Mouse (Mus musculus): ENCODE measurements around the gene Noc3l. TPM values are rescaled to one million over a fixed set of nuclear protein-coding genes. Genes with fewer than 3 reads are reported as not detected.

The Noc3l gene
- 5.8 TPM for polyA plus RNA-seq (2014; fragmentation: Illumina TruSeq; extraction: RNeasy Lipid Tissue Mini Kit (QIAGEN cat#74804); ENCODE audit: low read depth, low replicate concordance)

GRCm38 (mm10) chr19:38818766-38819426 is at the start of gene Noc3l:
Noc3l (minus strand) TSS chr19:38819237.

GRCm38 (mm10) chr19:38836438-38837170 is 17.6 kb upstream of the Noc3l start, which contains the start of gene Tbc1d12:
Tbc1d12 (plus strand) TSS chr19:38836579.

Other genes with a start within 250 kb of the Noc3l start
- gene Tbc1d12, start 17.3 kb upstream of the Noc3l start, polyA plus RNA-seq (2014; fragmentation: Illumina TruSeq; extraction: RNeasy Lipid Tissue Mini Kit (QIAGEN cat#74804); ENCODE audit: low read depth, low replicate concordance), result 11.8 TPM
- 2.1 TPM for gene Hells, start 111.7 kb upstream of the Noc3l start, polyA plus RNA-seq (2014; fragmentation: Illumina TruSeq; extraction: RNeasy Lipid Tissue Mini Kit (QIAGEN cat#74804); ENCODE audit: low read depth, low replicate concordance)
- 18.1 TPM for gene Cyp2c55, start 187.8 kb upstream of the Noc3l start, polyA plus RNA-seq (2014; fragmentation: Illumina TruSeq; extraction: RNeasy Lipid Tissue Mini Kit (QIAGEN cat#74804); ENCODE audit: low read depth, low replicate concordance)
- gene Cyp2c65, start 241.8 kb upstream of the Noc3l start, polyA plus RNA-seq (2014; fragmentation: Illumina TruSeq; extraction: RNeasy Lipid Tissue Mini Kit (QIAGEN cat#74804); ENCODE audit: low read depth, low replicate concordance), result 0.40 TPM